Mouse (Mus musculus) naive thymus-derived CD4-positive, alpha-beta T cell, adult 2 months (primary cell): ENCODE data around the gene Cadm2.
A peak's percentile ranks its signal among the peaks of the same experiment; 100 is the strongest.

Experiments used
- DNase-seq: peaks from one replicate; pipeline ENCODE4 v3.0.0-alpha.2; 2011; ENCODE audit warnings: low read depth

Gene Cadm2

GRCm38 (mm10) chr16:67620826-67621505 is at the start of gene Cadm2:
Gene Cadm2, minus strand, starts transcription at chr16:67620908.
- DNase-seq, result peak; percentile 34

GRCm38 (mm10) chr16:67646930-67647329 is 26.2 kb upstream of the Cadm2 start:
- no peak for DNase-seq

- no peak for DNase-seq
Observed at GRCm38 (mm10) chr16:67643651-67644050, 22.9 kb upstream of the Cadm2 start.

GRCm38 (mm10) chr16:67619906-67620781 is 564 bp downstream of the Cadm2 start:
- DNase-seq, result peak; percentile 2

GRCm38 (mm10) chr16:67619416-67619815 is 1.3 kb downstream of the Cadm2 start:
- DNase-seq, result no peak

GRCm38 (mm10) chr16:67618817-67619216 is 1.9 kb downstream of the Cadm2 start:
- no peak for DNase-seq

- no peak for DNase-seq
Observed at GRCm38 (mm10) chr16:67617811-67618210, 2.9 kb downstream of the Cadm2 start.

GRCm38 (mm10) chr16:67617256-67617655 is 3.5 kb downstream of the Cadm2 start:
- no peak for DNase-seq

GRCm38 (mm10) chr16:67613876-67614275 is 6.8 kb downstream of the Cadm2 start:
- no peak for DNase-seq

GRCm38 (mm10) chr16:67610904-67611681 is 9.6 kb downstream of the Cadm2 start:
- DNase-seq, result no peak

- no peak for DNase-seq
Observed at GRCm38 (mm10) chr16:67609116-67609515, 11.6 kb downstream of the Cadm2 start.

- DNase-seq, result no peak
Observed at GRCm38 (mm10) chr16:67608499-67608898, 12.2 kb downstream of the Cadm2 start.

GRCm38 (mm10) chr16:67605661-67606060 is 15.0 kb downstream of the Cadm2 start:
- DNase-seq, result no peak

GRCm38 (mm10) chr16:67599981-67600380 is 20.7 kb downstream of the Cadm2 start:
- no peak for DNase-seq

- DNase-seq, result no peak
Observed at GRCm38 (mm10) chr16:67598841-67599240, 21.9 kb downstream of the Cadm2 start.

- DNase-seq, result no peak
Observed at GRCm38 (mm10) chr16:67591015-67591414, 29.7 kb downstream of the Cadm2 start.

GRCm38 (mm10) chr16:67578842-67579517 is 41.7 kb downstream of the Cadm2 start:
- no peak for DNase-seq

- DNase-seq, result no peak
Observed at GRCm38 (mm10) chr16:67575557-67575956, 45.2 kb downstream of the Cadm2 start.

GRCm38 (mm10) chr16:67526992-67527391 is 93.7 kb downstream of the Cadm2 start:
- DNase-seq, result no peak

GRCm38 (mm10) chr16:67524878-67525277 is 95.8 kb downstream of the Cadm2 start:
- DNase-seq, result no peak

GRCm38 (mm10) chr16:67518311-67518710 is 102.4 kb downstream of the Cadm2 start:
- no peak for DNase-seq

GRCm38 (mm10) chr16:67515549-67515948 is 105.2 kb downstream of the Cadm2 start:
- DNase-seq, result no peak
